Mouse (Mus musculus): Measurements from ENCODE around the gene Cnga4.
"Not testable (repeated sequence)": the region's sequence is repeated elsewhere in the genome, so short reads cannot be mapped to it uniquely, and the experiment has no call there.

The Cnga4 gene

GRCm38 (mm10) chr7:105418106-105418505 lies 13.7 kb downstream of the Cnga4 start:
- no peak for DNase-seq

- no peak for DNase-seq
These were observed 16.5 kb downstream of the Cnga4 start for GRCm38 (mm10) chr7:105420903-105421302.

GRCm38 (mm10) chr7:105424368-105424767 lies 20.0 kb downstream of the Cnga4 start:
- no peak for DNase-seq

GRCm38 (mm10) chr7:105425424-105426043 lies 21.2 kb downstream of the Cnga4 start, which contains the start of gene Cckbr:
Gene Cckbr (plus strand): TSS chr7:105425731.
- DNase-seq, result no peak

GRCm38 (mm10) chr7:105426051-105426450 lies 21.7 kb downstream of the Cnga4 start:
- no peak for DNase-seq

- no peak for DNase-seq
These were observed 27.7 kb downstream of the Cnga4 start for GRCm38 (mm10) chr7:105432058-105432457.

- no peak for DNase-seq
These were observed 29.5 kb downstream of the Cnga4 start for GRCm38 (mm10) chr7:105433859-105434258.

GRCm38 (mm10) chr7:105434798-105435197 lies 30.4 kb downstream of the Cnga4 start:
- DNase-seq, result no peak

- no peak for DNase-seq
These were observed 33.8 kb downstream of the Cnga4 start for GRCm38 (mm10) chr7:105437979-105438772.

- no peak for DNase-seq
These were observed 37.1 kb downstream of the Cnga4 start for GRCm38 (mm10) chr7:105441426-105441825.

- no peak for DNase-seq
These were observed 40.7 kb downstream of the Cnga4 start for GRCm38 (mm10) chr7:105445076-105445475.

- DNase-seq, result not testable (repeated sequence)
These were observed 49.0 kb downstream of the Cnga4 start for GRCm38 (mm10) chr7:105453345-105453744.
